Mouse (Mus musculus): ENCODE measurements at regions not wholly inside any gene's neighbourhood (a gene's known extent, or its start where the extent isn't known, plus 50 kb on each side); places are given as distances from the start of the nearest gene placed in this dataset.
"Not testable (repeated sequence)": the region's sequence is repeated elsewhere in the genome, so short reads cannot be mapped to it uniquely, and the experiment has no call there.

DNA sequence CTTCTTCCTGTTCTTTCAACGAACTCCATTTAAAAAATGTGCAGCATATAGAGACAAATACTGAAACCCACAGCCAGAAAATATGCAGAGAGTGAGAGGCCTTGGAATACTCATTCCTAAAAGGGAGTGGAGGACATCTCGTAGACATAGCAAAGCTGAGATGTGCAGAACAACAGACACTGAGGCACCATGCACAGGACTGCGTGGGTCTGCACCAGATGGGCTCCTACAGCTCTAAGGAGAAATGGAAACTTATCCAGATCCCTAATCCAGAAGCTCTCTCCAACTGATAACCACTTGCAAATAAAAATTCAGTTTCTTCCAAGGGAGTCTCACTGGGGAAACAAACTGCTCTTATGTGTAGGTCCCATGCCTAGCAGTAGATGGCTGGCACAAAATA is 101.6 kb downstream of the Slc25a24 start:
- DNase-seq (ENCODE audit: low spot score in 2 of 2): peak; percentile 6 to 13

DNA sequence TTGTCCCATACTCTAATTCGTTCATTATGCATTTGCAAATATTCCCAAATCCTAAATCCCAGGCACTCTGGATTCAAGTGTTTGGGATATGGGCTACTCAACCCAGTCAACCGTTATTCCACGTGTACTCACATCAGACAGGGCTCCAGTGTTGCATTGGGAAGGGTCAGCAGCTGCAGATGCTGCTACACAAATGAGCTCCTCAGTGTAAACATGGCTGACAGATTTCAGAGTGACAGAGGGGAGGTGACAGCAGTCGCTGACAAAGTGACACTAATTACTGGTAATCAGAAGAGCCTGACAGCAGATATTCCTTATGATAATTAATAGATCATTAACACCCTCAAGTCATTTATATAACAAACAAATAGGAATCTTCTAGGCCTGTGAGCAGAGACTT is 106.2 kb upstream of the Vav3 start:
- no peak for DNase-seq (ENCODE audit: low spot score in 2 of 2)

GRCm38 (mm10) chr3:109236918-109237317 is 103.5 kb upstream of the Vav3 start:
- no peak for DNase-seq (ENCODE audit: low spot score in 2 of 2)

- no peak for DNase-seq (ENCODE audit: low spot score in 2 of 2)
Measured at GRCm38 (mm10) chr3:109243491-109243890, 97.0 kb upstream of the Vav3 start.

- DNase-seq (ENCODE audit: low spot score in 2 of 2): peak; percentile 38 to 49
Measured at GRCm38 (mm10) chr3:109248801-109249200, 91.7 kb upstream of the Vav3 start.

DNA sequence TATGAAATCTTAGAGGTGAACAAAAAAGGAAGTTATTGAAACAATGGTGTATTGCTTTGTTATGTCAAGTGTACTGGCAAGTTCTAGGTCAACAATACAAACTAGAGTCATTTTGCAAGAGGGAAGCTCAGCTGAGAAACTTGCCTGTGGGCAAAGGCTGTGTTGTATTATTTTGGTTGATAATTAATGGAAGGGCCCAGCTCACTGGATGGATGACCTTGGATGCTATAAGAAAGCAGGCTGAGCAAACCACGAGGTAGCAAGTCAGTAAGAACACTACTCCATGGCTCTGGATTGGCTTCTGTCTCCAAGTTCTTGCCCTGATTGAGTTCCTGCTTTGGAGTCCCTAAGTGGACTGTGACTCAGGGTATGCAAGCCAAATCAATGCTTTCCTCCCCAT is 91.1 kb upstream of the Vav3 start:
- DNase-seq (ENCODE audit: low spot score in 2 of 2): no peak

GRCm38 (mm10) chr3:109249989-109250388 is 90.5 kb upstream of the Vav3 start:
- no peak for DNase-seq (ENCODE audit: low spot score in 2 of 2)

- DNase-seq (ENCODE audit: low spot score in 2 of 2): no peak
Measured at GRCm38 (mm10) chr3:109251716-109252115, 88.7 kb upstream of the Vav3 start.

GRCm38 (mm10) chr3:109254001-109254630 is 86.3 kb upstream of the Vav3 start:
- DNase-seq (ENCODE audit: low spot score in 2 of 2): no peak

- DNase-seq (ENCODE audit: low spot score in 2 of 2): no peak
Measured at GRCm38 (mm10) chr3:109254957-109255356, 85.5 kb upstream of the Vav3 start.

- DNase-seq (ENCODE audit: low spot score in 2 of 2): no peak
Measured at GRCm38 (mm10) chr3:109256723-109257122, 83.7 kb upstream of the Vav3 start.

DNA sequence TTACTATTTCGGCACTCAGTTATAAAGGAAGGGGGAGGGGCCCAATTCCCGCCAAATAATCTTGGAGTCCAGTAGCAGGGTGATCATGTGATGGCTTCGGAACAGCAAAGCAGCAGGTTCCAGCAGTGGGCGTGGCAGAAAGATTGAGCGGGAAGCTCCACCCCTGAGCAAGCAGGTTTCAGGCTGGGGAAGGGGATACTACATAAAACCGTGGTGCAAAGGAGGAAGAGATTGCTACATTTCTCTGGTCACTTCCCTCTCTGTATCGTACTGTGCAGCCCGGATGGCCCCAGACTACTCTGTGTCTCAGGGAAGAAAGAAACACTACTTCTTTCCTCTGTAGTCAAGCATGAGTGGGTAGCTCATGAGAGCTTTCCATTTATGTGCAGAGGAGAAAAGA is 73.5 kb upstream of the Vav3 start:
- not testable (repeated sequence) for DNase-seq (ENCODE audit: low spot score in 2 of 2)

GRCm38 (mm10) chr3:109270783-109271182 is 69.7 kb upstream of the Vav3 start:
- DNase-seq (ENCODE audit: low spot score in 2 of 2): no peak

GRCm38 (mm10) chr3:109273074-109273801 is 67.2 kb upstream of the Vav3 start:
- peak; percentile 53 to 76 for DNase-seq (ENCODE audit: low spot score in 2 of 2)

DNA sequence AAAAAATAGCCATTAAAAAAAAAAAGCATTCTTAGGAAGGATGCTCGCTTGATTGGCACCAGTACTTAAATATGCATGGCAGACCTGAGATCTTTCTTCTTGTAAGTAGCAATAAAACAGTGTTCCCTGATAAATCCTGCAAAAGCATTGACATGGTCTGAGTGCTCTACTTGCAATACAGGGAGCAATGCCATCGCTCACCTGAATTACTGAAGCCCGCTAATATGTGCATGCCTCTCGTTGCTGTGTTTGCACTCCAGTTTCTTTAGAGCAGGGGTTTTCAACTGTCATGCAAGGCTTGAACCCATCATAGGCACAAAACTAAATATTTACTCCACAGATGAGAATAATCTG is 66.7 kb upstream of the Vav3 start:
- DNase-seq (ENCODE audit: low spot score in 2 of 2): no peak

GRCm38 (mm10) chr3:109279086-109279485 is 61.4 kb upstream of the Vav3 start:
- no peak for DNase-seq (ENCODE audit: low spot score in 2 of 2)

GRCm38 (mm10) chr3:109286590-109286989 is 53.9 kb upstream of the Vav3 start:
- no peak for DNase-seq (ENCODE audit: low spot score in 2 of 2)
